Mouse (Mus musculus) left cerebral cortex, postnatal 10 days (tissue): ENCODE measurements at regions not wholly inside any gene's neighbourhood (a gene's known extent, or its start where the extent isn't known, plus 50 kb on each side); places are given as distances from the start of the nearest gene placed in this dataset.
A peak's percentile ranks its signal among the peaks of the same experiment; 100 is the strongest.
"Not testable (repeated sequence)": the region's sequence is repeated elsewhere in the genome, so short reads cannot be mapped to it uniquely, and the experiment has no call there.

Experiments
- DNase-seq, 2 experiments: peaks; one replicate each; pipeline ENCODE4 v3.0.0; 2021 to 2022; ENCODE audit warnings: low spot score in 2 of 2, mixed read lengths in 1 of 2; ENCODE audit errors: extremely low spot score in 1 of 2
- intact Hi-C: fragments of 180-260 bp; cut with DNase I; formaldehyde crosslinking; loops from one replicate; pipeline ENCODE4 v1.15.1; 2025

- intact Hi-C loops, result no loop called here
- no peak for DNase-seq
These were observed 334.2 kb downstream of the Diras2 start for GRCm38 (mm10) chr13:52196917-52197316.

- no peak for DNase-seq
- intact Hi-C loops, result no loop called here
These were observed 332.3 kb downstream of the Diras2 start for GRCm38 (mm10) chr13:52198649-52199348.

- DNase-seq, result no peak
- intact Hi-C loops, result no loop called here
These were observed 328.7 kb downstream of the Diras2 start for GRCm38 (mm10) chr13:52202372-52202771.

GRCm38 (mm10) chr13:52205951-52206350 lies 325.1 kb downstream of the Diras2 start:
- DNase-seq, result no peak
- intact Hi-C loops, result no loop called here

GRCm38 (mm10) chr13:52216343-52216742 lies 314.7 kb downstream of the Diras2 start:
- intact Hi-C loops, result no loop called here
- DNase-seq, result no peak

GRCm38 (mm10) chr13:52217066-52217465 lies 314.0 kb downstream of the Diras2 start:
- intact Hi-C loops, result no loop called here
- no peak for DNase-seq

- no peak for DNase-seq
- intact Hi-C loops, result no loop called here
These were observed 313.3 kb downstream of the Diras2 start for GRCm38 (mm10) chr13:52217741-52218140.

- intact Hi-C loops, result loop anchor here (2.0 kb wide), 1 partner anchor 378 kb away; no protein-coding TSS in a partner anchor
- peak in 1 of 2 experiments; percentile 3 for DNase-seq
These were observed 308.6 kb downstream of the Diras2 start for GRCm38 (mm10) chr13:52222315-52223097.

- intact Hi-C loops, result loop anchor here (2.0 kb wide), 1 partner anchor 379 kb away; no protein-coding TSS in a partner anchor
- peak; percentile 23 to 41 for DNase-seq
These were observed 307.7 kb downstream of the Diras2 start for GRCm38 (mm10) chr13:52223098-52223962.

GRCm38 (mm10) chr13:52233971-52234370 lies 297.1 kb downstream of the Diras2 start:
- peak in 1 of 2 experiments; percentile 23 for DNase-seq
- intact Hi-C loops, result no loop called here

- peak in 1 of 2 experiments; percentile 45 for DNase-seq
- intact Hi-C loops, result no loop called here
These were observed 295.0 kb downstream of the Diras2 start for GRCm38 (mm10) chr13:52236105-52236504.

- DNase-seq, result no peak
- intact Hi-C loops, result no loop called here
These were observed 291.5 kb downstream of the Diras2 start for GRCm38 (mm10) chr13:52239563-52239962.

- no peak for DNase-seq
- intact Hi-C loops, result no loop called here
These were observed 289.3 kb downstream of the Diras2 start for GRCm38 (mm10) chr13:52241761-52242160.

- intact Hi-C loops, result no loop called here
These were observed 281.6 kb downstream of the Diras2 start for GRCm38 (mm10) chr13:52249492-52249891.

GRCm38 (mm10) chr13:52250371-52250770 lies 280.7 kb downstream of the Diras2 start:
- no peak for DNase-seq
- intact Hi-C loops, result no loop called here

More at GRCm38 (mm10) chr13:52249492-52249891, 281.6 kb downstream of the Diras2 start:
- DNase-seq, result no peak

- intact Hi-C loops, result no loop called here
These were observed 278.8 kb downstream of the Diras2 start for GRCm38 (mm10) chr13:52252303-52252702.

GRCm38 (mm10) chr13:52252726-52253125 lies 278.4 kb downstream of the Diras2 start:
- DNase-seq, intact Hi-C loops: not testable (repeated sequence)

More at GRCm38 (mm10) chr13:52252303-52252702, 278.8 kb downstream of the Diras2 start:
- DNase-seq, result no peak

GRCm38 (mm10) chr13:52253138-52253537 lies 277.9 kb downstream of the Diras2 start:
- intact Hi-C loops, result no loop called here
- peak in 1 of 2 experiments; percentile 33 for DNase-seq

GRCm38 (mm10) chr13:52254185-52254584 lies 276.9 kb downstream of the Diras2 start:
- peak; percentile 44 to 63 for DNase-seq
- intact Hi-C loops, result loop anchor here (2.0 kb wide), 2 partner anchors 277 to 375 kb away; partner anchors contain the start of gene Diras2
